Mouse (Mus musculus) heart, postnatal 14 days (tissue): ENCODE data around the gene Plekha7. TPM values are rescaled to one million over a fixed set of nuclear protein-coding genes. Genes with fewer than 3 reads are reported as not detected.

Source experiments
- DNase-seq, 2 experiments: peaks; one replicate each; pipeline ENCODE4 v3.0.0; 2021 to 2022
- intact Hi-C: fragments of 180-260 bp; cut with DNase I; formaldehyde crosslinking; loops from one replicate; pipeline ENCODE4 v1.15.1; 2025
- total RNA-seq, 2 experiments: library from RNA; stranded (reverse); gene quantifications; 2 replicates each; pipeline ENCODE4 v1.2.3; 2021

Gene Plekha7
- total RNA-seq, 2 experiments from 2014 or later, result 5.9 to 9.1 TPM

DNA sequence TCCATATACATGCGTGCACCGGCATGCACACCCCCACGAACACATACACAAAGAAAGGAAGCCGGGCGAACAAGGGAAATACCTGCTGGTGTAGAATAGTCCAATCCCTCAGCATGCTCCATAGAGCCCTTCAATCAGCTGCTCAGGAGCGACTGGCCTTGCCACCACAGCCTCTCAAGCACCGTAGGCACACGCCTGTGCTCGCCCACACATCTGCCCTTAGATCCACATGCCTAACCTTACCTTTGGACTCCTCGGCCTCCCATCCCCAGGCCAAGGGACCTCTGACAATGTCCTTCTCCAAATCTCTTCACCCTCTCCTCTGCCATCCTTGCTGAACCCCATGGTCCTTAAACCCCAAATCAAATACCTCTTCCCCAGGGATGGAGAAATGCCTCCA is 50.2 kb downstream of the Plekha7 start:
- intact Hi-C loops, result no loop called here
- no peak for DNase-seq

- intact Hi-C loops, result no loop called here
- no peak for DNase-seq
Measured at GRCm38 (mm10) chr7:116255664-116256063, 52.5 kb downstream of the Plekha7 start.

DNA sequence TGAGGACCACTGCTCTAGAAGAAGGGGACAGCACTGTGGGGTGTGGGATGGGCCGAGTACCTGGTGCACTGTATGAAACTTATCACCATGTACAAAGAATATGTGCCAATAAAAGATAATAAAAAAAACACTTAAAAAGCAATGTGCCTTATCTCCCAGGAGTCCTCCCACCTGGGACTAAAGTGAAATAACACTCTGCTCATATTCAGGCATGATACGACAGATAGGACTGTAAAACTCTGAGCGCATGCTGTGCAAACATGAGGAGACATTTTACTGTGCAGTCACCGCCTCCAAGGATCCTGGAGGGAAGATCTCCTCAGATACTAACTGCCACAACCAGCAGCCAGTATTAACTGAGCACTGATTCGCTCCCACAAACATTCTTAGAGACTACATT is 53.5 kb downstream of the Plekha7 start:
- intact Hi-C loops, result no loop called here
- no peak for DNase-seq

DNA sequence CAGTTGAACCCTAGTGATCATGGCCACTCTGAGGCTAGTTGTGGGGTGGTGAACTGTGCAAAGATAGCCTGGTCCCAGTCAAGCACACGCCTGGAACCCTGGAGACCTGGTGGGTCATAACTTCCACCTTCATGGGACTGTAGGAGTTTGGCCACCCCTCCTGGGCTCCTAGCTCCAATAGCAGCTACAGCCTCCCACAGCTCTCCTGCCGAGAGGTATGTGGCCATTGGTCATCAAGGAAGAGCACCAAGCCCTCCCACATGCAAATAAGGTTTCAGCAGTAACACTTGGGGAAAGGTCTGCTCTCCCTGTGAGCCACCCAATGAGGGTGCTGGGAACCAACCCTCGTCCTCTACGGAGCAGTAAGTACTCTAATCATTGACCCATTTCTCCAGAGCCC is 55.7 kb downstream of the Plekha7 start:
- intact Hi-C loops, result no loop called here
- no peak for DNase-seq

DNA sequence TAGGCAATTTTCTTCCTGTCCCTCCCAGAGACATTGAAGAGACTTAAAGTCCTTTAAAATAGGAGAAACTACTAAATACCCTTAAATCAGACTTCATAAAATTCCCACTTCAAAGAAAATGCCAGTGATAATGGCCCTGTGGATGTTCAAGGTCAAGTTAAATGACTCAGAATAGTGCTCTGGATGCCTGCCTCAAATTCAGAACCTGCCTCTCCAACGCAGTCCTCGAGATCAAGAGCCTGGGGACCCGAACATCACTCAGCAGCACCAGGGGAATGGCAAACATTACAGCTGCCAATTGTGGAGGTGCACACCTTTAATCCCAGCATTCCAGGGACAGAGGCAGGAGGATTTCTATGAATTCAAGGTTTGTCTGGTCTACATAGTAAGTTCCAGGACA is 56.7 kb downstream of the Plekha7 start:
- intact Hi-C loops, result no loop called here
- no peak for DNase-seq

- no peak for DNase-seq
- intact Hi-C loops, result loop anchor here (10.0 kb wide), 1 partner anchor 356 kb away; no protein-coding TSS in a partner anchor
Measured at GRCm38 (mm10) chr7:116248536-116248935, 59.6 kb downstream of the Plekha7 start.

DNA sequence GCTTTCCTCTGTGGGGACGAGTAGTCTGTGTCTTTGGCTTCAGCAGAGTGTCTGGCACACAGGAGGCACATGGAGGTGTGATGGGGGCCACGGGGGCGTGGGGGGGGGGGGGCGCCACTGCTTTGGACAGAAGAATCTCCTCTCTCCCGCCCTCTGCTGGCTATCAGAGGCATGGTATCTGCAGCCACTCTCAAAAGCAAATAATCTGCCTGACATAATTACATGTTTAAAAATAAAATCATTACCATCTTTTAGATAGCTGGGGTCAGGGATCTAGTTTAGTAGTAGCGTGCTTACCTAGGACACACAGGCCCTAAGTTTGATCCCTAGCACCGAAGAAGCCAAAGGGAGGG is 60.8 kb downstream of the Plekha7 start:
- intact Hi-C loops, result loop anchor here (2.0 to 10.0 kb wide), 2 partner anchors 75 to 357 kb away; no protein-coding TSS in a partner anchor
- peak; percentile 34 to 56 for DNase-seq

GRCm38 (mm10) chr7:116246696-116247376 is 61.3 kb downstream of the Plekha7 start:
- DNase-seq, result no peak

GRCm38 (mm10) chr7:116245815-116246695 is 62.1 kb downstream of the Plekha7 start:
- peak in 1 of 2 experiments; percentile 37 for DNase-seq
- intact Hi-C loops, result loop anchor here (1.0 to 10.0 kb wide), 3 partner anchors 77 to 359 kb away; no protein-coding TSS in a partner anchor

More at GRCm38 (mm10) chr7:116246696-116247376, 61.3 kb downstream of the Plekha7 start:
- intact Hi-C loops, result loop anchor here (1.0 to 10.0 kb wide), 3 partner anchors 76 to 358 kb away; no protein-coding TSS in a partner anchor

DNA sequence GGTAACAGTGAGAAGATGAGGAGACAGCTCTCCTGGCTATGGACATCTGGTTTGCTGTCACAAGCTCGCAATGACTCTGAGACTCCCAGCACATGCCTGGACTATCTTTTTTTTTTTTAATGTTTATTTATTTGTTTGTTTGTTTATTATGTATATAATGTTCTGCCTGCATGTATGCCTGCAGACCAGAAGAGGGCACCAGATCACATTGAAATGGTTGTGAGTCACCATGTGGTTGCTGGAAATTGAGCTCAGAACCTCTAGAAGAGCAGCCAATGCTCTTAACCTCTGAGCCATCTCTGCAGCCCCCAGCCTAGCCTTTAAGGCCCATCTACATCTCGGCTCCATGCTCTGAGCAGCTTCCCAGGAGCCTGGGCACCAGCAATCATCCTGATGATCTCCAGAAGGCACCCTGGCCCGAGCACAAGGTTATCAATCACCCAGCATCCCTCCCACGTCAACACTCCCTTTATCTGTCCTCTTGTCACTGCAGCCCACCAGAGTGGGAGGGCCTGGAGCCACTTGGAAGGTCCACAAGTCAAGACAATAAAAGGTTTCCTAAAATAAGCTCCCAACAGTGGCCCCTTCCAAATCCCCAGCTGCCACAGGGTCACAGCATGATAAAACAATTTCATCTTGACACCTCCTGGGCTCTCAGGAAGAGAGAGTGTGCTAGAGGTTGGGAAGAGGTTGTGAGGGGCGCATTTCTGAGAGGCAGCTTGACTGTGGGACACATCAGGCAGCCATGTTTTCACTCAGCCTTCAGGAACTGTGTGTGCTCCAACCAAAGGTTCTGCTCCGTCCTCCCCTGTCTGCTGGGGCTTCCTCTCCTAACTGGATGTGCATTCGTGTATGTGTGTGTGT is 63.6 kb downstream of the Plekha7 start:
- no peak for DNase-seq
- intact Hi-C loops, result loop anchor here (10.0 kb wide), 1 partner anchor 360 kb away; no protein-coding TSS in a partner anchor

- intact Hi-C loops, result loop anchor here (10.0 kb wide), 1 partner anchor 362 kb away; no protein-coding TSS in a partner anchor
- DNase-seq, result no peak
Measured at GRCm38 (mm10) chr7:116242810-116243209, 65.4 kb downstream of the Plekha7 start.

DNA sequence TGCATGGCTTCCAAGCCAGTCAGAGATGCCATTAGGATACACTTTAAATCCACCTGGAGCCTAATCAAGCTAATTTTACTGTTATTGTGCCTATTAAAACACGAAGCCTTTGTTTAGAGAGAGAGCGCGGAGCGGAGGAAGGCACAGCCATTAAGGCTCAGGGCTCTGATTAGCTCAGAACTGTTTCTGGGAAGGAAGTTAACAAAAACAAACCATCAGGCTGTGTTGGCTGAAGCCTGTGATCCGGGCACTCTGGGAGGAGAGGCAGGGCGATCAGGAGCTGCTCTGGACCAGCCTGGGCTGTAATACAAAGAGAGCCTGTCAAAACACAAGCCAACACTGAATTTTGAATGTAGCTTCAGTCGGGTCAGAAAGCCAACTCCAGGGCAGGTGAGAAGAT is 66.6 kb downstream of the Plekha7 start:
- no peak for DNase-seq
- intact Hi-C loops, result loop anchor here (10.0 kb wide), 1 partner anchor 363 kb away; no protein-coding TSS in a partner anchor

DNA sequence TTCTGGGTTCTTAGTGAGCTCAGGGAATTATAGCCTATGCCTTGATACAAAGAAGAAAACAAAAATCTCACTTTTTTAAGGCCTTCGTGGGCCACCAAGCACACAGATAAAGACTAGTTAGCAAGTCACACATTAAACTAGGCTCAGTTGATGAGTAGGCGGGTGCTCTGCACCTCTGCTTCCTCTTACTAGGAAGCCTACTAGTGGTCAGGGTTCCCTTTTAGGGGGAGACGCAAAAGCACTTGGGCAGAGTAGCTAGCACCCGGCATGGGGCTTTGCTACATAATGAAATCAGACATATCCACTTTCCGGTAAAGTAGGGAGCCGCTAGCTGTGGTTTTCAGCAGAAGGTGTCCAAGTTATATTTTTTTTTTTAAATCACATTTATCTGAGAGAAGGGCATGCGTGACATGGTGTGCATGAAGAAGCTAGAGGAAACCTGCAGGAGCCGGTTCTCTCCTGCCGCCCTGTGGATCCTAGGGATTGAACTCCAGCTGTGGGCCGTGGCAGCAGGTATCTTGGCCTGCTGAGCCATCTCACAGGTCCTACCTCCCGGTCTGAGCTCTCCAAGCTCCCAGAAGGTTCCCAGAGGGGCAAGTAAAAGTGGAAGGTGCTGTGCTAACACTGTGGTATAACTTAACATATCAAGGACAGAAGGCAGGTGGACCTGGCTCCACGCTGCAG is 67.2 kb downstream of the Plekha7 start:
- DNase-seq, result no peak
- intact Hi-C loops, result loop anchor here (10.0 kb wide), 1 partner anchor 364 kb away; no protein-coding TSS in a partner anchor

DNA sequence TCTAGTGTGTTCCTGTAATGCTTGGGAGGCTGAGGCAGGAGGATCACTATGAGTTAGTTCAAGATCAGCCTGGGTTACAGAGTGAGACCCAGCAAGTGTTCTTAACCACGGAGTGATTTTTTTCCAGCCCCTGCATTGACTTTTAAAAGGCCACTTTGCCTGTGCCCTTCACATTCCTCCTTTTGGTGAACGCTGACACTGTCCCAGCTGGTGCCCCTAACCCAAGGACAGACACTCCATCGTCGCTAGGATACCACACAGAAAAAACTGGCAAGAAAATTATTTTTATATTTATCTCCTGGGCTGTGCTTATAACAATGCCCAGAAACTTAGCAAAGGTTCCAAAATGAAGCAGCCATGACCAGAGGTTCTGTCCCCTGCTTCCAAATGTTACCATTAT is 67.8 kb downstream of the Plekha7 start:
- intact Hi-C loops, result loop anchor here (10.0 kb wide), 1 partner anchor 364 kb away; no protein-coding TSS in a partner anchor
- DNase-seq, result no peak

- intact Hi-C loops, result no loop called here
Measured at GRCm38 (mm10) chr7:116238320-116238719, 69.9 kb downstream of the Plekha7 start.

GRCm38 (mm10) chr7:116237157-116237981 is 70.8 kb downstream of the Plekha7 start:
- intact Hi-C loops, result no loop called here
- DNase-seq, result peak; percentile 65 to 72

More at GRCm38 (mm10) chr7:116238320-116238719, 69.9 kb downstream of the Plekha7 start:
- no peak for DNase-seq

- no peak for DNase-seq
- intact Hi-C loops, result no loop called here
Measured at GRCm38 (mm10) chr7:116236608-116237007, 71.6 kb downstream of the Plekha7 start.

DNA sequence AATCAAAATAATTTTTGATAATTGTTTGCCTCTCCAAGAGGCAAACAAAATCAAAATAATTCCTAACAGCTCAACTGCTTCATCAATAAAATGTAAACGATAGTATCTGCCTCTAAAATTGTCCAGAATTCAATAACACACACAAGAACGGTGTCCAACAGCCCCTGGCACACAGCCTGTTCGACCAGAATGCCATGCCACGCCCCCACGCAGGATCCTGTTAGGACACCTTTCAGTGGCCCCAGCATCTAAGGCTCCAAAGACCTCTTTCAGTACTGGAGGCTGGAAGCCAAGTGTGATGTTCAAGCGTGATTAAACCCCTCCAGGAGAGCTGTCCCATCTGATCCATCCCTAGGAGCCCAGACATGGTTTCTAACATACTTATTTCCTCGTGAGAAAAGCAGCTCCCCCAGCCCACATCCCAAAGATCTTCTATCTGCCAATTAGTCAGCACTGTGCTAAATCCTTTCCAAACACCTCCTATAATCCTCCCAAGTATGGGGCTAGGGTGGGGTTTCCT is 73.8 kb downstream of the Plekha7 start:
- intact Hi-C loops, result no loop called here
- no peak for DNase-seq
